Mouse (Mus musculus) urinary bladder, postnatal 36 days (tissue): Measurements from ENCODE around the gene Tecr.
A peak's percentile ranks its signal among the peaks of the same experiment; 100 is the strongest.
"Not testable (repeated sequence)": the region's sequence is repeated elsewhere in the genome, so short reads cannot be mapped to it uniquely, and the experiment has no call there.

ENCODE experiments used
- DNase-seq, 2 experiments: peaks; one replicate each; pipeline ENCODE4 v3.0.0; 2022; ENCODE audit warnings: low spot score in 2 of 2, mixed read lengths in 1 of 2

Tecr gene

GRCm38 (mm10) chr8:83618566-83618965 is 10.8 kb upstream of the Tecr start:
- no peak for DNase-seq

- DNase-seq = no peak
Measured at GRCm38 (mm10) chr8:83617111-83617510, 9.3 kb upstream of the Tecr start.

- DNase-seq = no peak
Measured at GRCm38 (mm10) chr8:83616625-83617024, 8.9 kb upstream of the Tecr start.

GRCm38 (mm10) chr8:83613695-83614094 is 5.9 kb upstream of the Tecr start:
- DNase-seq = no peak

GRCm38 (mm10) chr8:83611921-83612320 is 4.2 kb upstream of the Tecr start:
- no peak for DNase-seq

GRCm38 (mm10) chr8:83609547-83610180 is 1.9 kb upstream of the Tecr start:
- DNase-seq = no peak

GRCm38 (mm10) chr8:83609086-83609485 is 1.3 kb upstream of the Tecr start:
- DNase-seq = no peak

- peak; percentile 80 to 86 for DNase-seq
Measured at GRCm38 (mm10) chr8:83608398-83608829, 643 bp upstream of the Tecr start.

- no peak for DNase-seq
Measured at GRCm38 (mm10) chr8:83602650-83603029, 5.1 kb downstream of the Tecr start.

- DNase-seq = no peak
Measured at GRCm38 (mm10) chr8:83599814-83600213, 8.0 kb downstream of the Tecr start.

- no peak for DNase-seq
Measured at GRCm38 (mm10) chr8:83598146-83598545, 9.6 kb downstream of the Tecr start.

GRCm38 (mm10) chr8:83596369-83596768 is 11.4 kb downstream of the Tecr start:
- DNase-seq = no peak

- DNase-seq = not testable (repeated sequence)
Measured at GRCm38 (mm10) chr8:83595050-83595345, 12.8 kb downstream of the Tecr start.

- DNase-seq = peak; percentile 91 to 96
Measured at GRCm38 (mm10) chr8:83594167-83595049, 13.4 kb downstream of the Tecr start.

- no peak for DNase-seq
Measured at GRCm38 (mm10) chr8:83593325-83594166, 14.2 kb downstream of the Tecr start.

GRCm38 (mm10) chr8:83592682-83593081 is 15.1 kb downstream of the Tecr start:
- no peak for DNase-seq

GRCm38 (mm10) chr8:83590488-83591023 is 17.2 kb downstream of the Tecr start:
- no peak for DNase-seq

GRCm38 (mm10) chr8:83588886-83589285 is 18.9 kb downstream of the Tecr start:
- no peak for DNase-seq

- DNase-seq = no peak
Measured at GRCm38 (mm10) chr8:83587644-83588043, 20.1 kb downstream of the Tecr start.

GRCm38 (mm10) chr8:83585333-83585732 is 22.4 kb downstream of the Tecr start:
- no peak for DNase-seq

GRCm38 (mm10) chr8:83584771-83585170 is 23.0 kb downstream of the Tecr start:
- no peak for DNase-seq

- no peak for DNase-seq
Measured at GRCm38 (mm10) chr8:83583236-83583635, 24.5 kb downstream of the Tecr start.
